Mouse (Mus musculus) liver, adult 2 months (tissue): ENCODE data around the gene Pomt2. TPM values are rescaled to one million over a fixed set of nuclear protein-coding genes. Genes with fewer than 3 reads are reported as not detected.

ENCODE experiments used
- DNase-seq: peaks from one replicate; pipeline ENCODE4 v3.0.0-alpha.2; 2011; ENCODE audit warnings: low read depth, low spot score; ENCODE audit errors: extremely low read depth
- H3K27ac ChIP-seq: fragments of 200-500 bp; replicated peaks from 2 replicates; pipeline ENCODE4 v1.5.1; 2012; ENCODE audit warnings: low read depth, mild to moderate bottlenecking, control low read depth, inconsistent platforms, low read length; ENCODE audit not compliant: insufficient read depth
- H3K27me3 ChIP-seq: fragments of 200-500 bp; 2 replicates; pipeline ENCODE4 v1.6.1; 2012; ENCODE audit warnings: mild to moderate bottlenecking, moderate library complexity, low read length, inconsistent platforms; ENCODE audit not compliant: control insufficient read depth, insufficient read depth
- H3K36me3 ChIP-seq: fragments of 200-500 bp; 2 replicates; pipeline ENCODE4 v1.6.1; 2012; ENCODE audit warnings: low read length, inconsistent platforms; ENCODE audit not compliant: control insufficient read depth, insufficient read depth
- H3K4me1 ChIP-seq: fragments of 200-500 bp; 2 replicates; pipeline ENCODE4 v1.6.1; 2011; ENCODE audit warnings: low read length; ENCODE audit not compliant: control insufficient read depth, insufficient read depth
- H3K4me3 ChIP-seq: fragments of 200-500 bp; 2 replicates; pipeline ENCODE4 v1.5.1; 2011; ENCODE audit warnings: low read depth, mild to moderate bottlenecking, control low read depth, low read length, moderate library complexity; ENCODE audit not compliant: insufficient read depth
- H3K79me2 ChIP-seq: fragments of 200-500 bp; 2 replicates; pipeline ENCODE4 v1.6.1; 2012; ENCODE audit warnings: inconsistent platforms, mild to moderate bottlenecking, low read length, moderate library complexity; ENCODE audit not compliant: control insufficient read depth, insufficient read depth
- H3K9ac ChIP-seq: fragments of 200-500 bp; 2 replicates; pipeline ENCODE4 v1.6.1; 2012; ENCODE audit warnings: low read depth, mild to moderate bottlenecking, control low read depth, inconsistent platforms, low read length
- CTCF ChIP-seq: fragments of 200-500 bp; IDR thresholded peaks from 2 replicates; pipeline ENCODE4 v1.5.1; 2011; ENCODE audit warnings: low read depth, low read length, control low read depth
- POLR2A ChIP-seq: fragments of 200-500 bp; IDR thresholded peaks from 2 replicates; pipeline ENCODE4 v1.6.1; 2011; ENCODE audit warnings: low read length, control low read depth; ENCODE audit not compliant: insufficient read depth; ENCODE audit errors: extremely low read depth
- WGBS: fragments of 180-500 bp; shearing (Covaris S2); methylation state at CpG from one replicate; pipeline ENCODE4 v1.1.7; 2018; 5-methylcytosine and 5-hydroxymethylcytosine counted together
- polyA plus RNA-seq: library from polyadenylated mRNA; depleted of rRNA; stranded (reverse); fragments of >200 nt; gene quantifications from 2 replicates; pipeline ENCODE4 v1.2.3, GENCODE M21; 2012; rRNA removed
- total RNA-seq: library from RNA; depleted of rRNA; stranded (reverse); fragments of >200 nt; gene quantifications from 2 replicates; pipeline ENCODE4 v1.2.3, GENCODE M21; 2014; rRNA removed

Gene Pomt2
- total and polyA plus RNA-seq, 2 experiments = 11.6 to 14.7 TPM

DNA sequence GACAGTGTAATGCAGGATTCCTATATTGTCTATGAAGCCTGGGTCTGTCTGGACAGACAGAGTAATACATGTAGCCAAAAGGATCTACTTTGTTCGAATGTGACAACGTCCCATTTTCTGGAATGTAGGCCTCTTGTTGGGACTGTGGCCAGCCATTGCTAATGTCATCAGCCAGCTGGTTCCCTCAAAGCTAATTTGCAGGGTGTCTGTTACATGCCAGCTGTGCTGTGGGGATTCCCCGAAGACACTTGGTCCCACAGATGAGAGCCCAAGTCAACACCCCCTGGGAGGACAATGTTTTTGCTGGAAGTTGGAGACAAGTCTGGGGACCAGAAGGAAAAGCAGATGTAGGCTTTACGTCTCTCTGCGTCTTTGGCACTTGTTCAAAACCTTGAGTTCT lies 81.3 kb downstream of the Pomt2 start:
- no peak overlapping the region for H3K27ac ChIP-seq
- no peak overlapping the region for H3K4me3 ChIP-seq
- H3K27me3 ChIP-seq = no peaks in the 10 kb centered on the region
- no peaks in the 10 kb centered on the region for H3K79me2 ChIP-seq
- TF ChIP-seq CTCF (no peak), POLR2A (no peak)
- DNase-seq = no peak
- no peaks in the 10 kb centered on the region for H3K4me1 ChIP-seq
- 82% methylated on average over 5 of the region's 5 CpGs for WGBS
- H3K9ac ChIP-seq = no peak overlapping the region
- H3K36me3 ChIP-seq = no peaks in the 10 kb centered on the region

DNA sequence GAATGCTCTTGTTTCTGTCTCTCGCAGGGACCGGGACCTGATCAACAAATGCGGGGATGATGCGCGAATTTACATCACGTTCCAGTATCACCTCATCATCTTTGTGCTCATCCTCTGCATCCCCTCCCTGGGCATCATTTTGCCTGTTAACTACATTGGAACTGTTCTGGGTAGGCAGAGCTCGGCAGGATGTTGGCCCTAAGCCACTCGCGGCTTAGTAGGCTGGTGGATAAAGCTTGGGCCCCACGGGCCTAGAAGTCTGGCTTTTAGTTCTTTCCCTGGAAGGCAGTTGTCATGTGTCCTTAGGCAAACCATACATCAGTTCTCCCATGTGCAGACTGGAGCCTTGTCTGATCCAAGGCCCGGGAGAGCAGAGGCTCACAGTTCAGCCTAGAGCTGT lies 82.3 kb downstream of the Pomt2 start:
- H3K36me3 ChIP-seq = no peaks in the 10 kb centered on the region
- no peak overlapping the region for H3K9ac ChIP-seq
- no peak for DNase-seq
- WGBS = 89% methylated on average over 11 of the region's 11 CpGs
- TF ChIP-seq POLR2A (no peak), CTCF (no peak)
- H3K4me3 ChIP-seq = no peak overlapping the region
- no peak overlapping the region for H3K27ac ChIP-seq
- H3K4me1 ChIP-seq = no peaks in the 10 kb centered on the region
- no peaks in the 10 kb centered on the region for H3K79me2 ChIP-seq
- no peaks in the 10 kb centered on the region for H3K27me3 ChIP-seq

DNA sequence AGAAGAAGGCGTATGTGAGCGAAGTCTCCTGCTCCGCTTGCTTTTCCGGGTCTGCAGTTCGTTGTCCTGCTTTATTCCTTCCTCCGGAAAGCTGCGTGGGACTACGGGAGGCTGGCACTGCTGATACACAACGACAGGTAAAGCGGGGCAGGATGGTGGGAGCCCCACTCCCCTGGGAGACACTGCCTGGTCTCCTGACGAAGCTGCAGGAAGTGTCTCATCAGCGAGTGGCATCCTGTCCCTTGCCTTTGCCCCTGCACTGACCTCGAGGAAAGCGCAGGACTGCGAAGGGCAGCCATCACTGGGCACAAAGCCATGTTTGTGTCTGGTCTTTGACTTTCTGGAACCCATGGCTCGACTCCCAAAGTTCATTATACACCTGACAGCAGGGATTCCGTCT lies 90.7 kb downstream of the Pomt2 start:
- Histone ChIP-seq H3K9ac (no peak overlapping the region), H3K4me3 (no peak overlapping the region), H3K79me2 (no peaks in the 10 kb centered on the region), H3K27me3 (no peaks in the 10 kb centered on the region), H3K27ac (no peak overlapping the region), H3K36me3 (no peaks in the 10 kb centered on the region), H3K4me1 (no peaks in the 10 kb centered on the region)
- WGBS = 58% methylated on average over 17 of the region's 17 CpGs
- DNase-seq = no peak
- TF ChIP-seq CTCF (no peak), POLR2A (no peak)

Other genes with a start within 250 kb of the Pomt2 start
- 15.7 and 26.4 TPM in 2 replicates for gene Cipc, start 200.9 kb downstream of the Pomt2 start, total RNA-seq
- 28.4 and 36.0 TPM in 2 replicates for gene Cipc, start 200.9 kb downstream of the Pomt2 start, polyA plus RNA-seq
- not detected in 2 replicates for gene Zdhhc22, start 157.5 kb downstream of the Pomt2 start, total RNA-seq
- gene Zdhhc22, start 157.5 kb downstream of the Pomt2 start, polyA plus RNA-seq = not detected in 2 replicates
- not detected in 2 replicates for gene Tmem63c, start 126.6 kb downstream of the Pomt2 start, total RNA-seq
- gene Tmem63c, start 126.6 kb downstream of the Pomt2 start, polyA plus RNA-seq = not detected in 2 replicates
- 0.13 and 0.18 TPM in 2 replicates for gene Ngb, start 45.4 kb downstream of the Pomt2 start, total RNA-seq
- 0.19 and 0.23 TPM in 2 replicates for gene Ngb, start 45.4 kb downstream of the Pomt2 start, polyA plus RNA-seq
- 915 and 1,082 TPM in 2 replicates for gene Gstz1, start 803 bp downstream of the Pomt2 start, total RNA-seq
- 816 and 942 TPM in 2 replicates for gene Gstz1, start 803 bp downstream of the Pomt2 start, polyA plus RNA-seq
- gene Samd15, start 51.8 kb upstream of the Pomt2 start, total RNA-seq = not detected in 2 replicates
- not detected in 2 replicates for gene Samd15, start 51.8 kb upstream of the Pomt2 start, polyA plus RNA-seq
- gene Tmed8, start 52.5 kb upstream of the Pomt2 start, total RNA-seq = 1.5 and 1.6 TPM in 2 replicates
- gene Tmed8, start 52.5 kb upstream of the Pomt2 start, polyA plus RNA-seq = 0.71 and 0.77 TPM in 2 replicates
- 0.34 TPM in 1 of 2 replicates, not detected in the other for gene Noxred1, start 90.8 kb upstream of the Pomt2 start, total RNA-seq
- gene Noxred1, start 90.8 kb upstream of the Pomt2 start, polyA plus RNA-seq = 0.21 and 0.23 TPM in 2 replicates
- 17.4 and 17.5 TPM in 2 replicates for gene Vipas39, start 118.3 kb upstream of the Pomt2 start, total RNA-seq
- 9.2 and 13.3 TPM in 2 replicates for gene Vipas39, start 118.3 kb upstream of the Pomt2 start, polyA plus RNA-seq
- gene Ahsa1, start 118.5 kb upstream of the Pomt2 start, total RNA-seq = 88.0 and 92.9 TPM in 2 replicates
- gene Ahsa1, start 118.5 kb upstream of the Pomt2 start, polyA plus RNA-seq = 67.4 and 76.9 TPM in 2 replicates
- 0.18 and 0.27 TPM in 2 replicates for gene Ism2, start 151.7 kb upstream of the Pomt2 start, total RNA-seq
- 0.28 and 0.60 TPM in 2 replicates for gene Ism2, start 151.7 kb upstream of the Pomt2 start, polyA plus RNA-seq
- gene Sptlc2, start 240.4 kb upstream of the Pomt2 start, total RNA-seq = 13.8 and 14.4 TPM in 2 replicates
- gene Sptlc2, start 240.4 kb upstream of the Pomt2 start, polyA plus RNA-seq = 4.3 and 6.5 TPM in 2 replicates